Mouse (Mus musculus): Measurements from ENCODE around the gene Smg5.

DNA sequence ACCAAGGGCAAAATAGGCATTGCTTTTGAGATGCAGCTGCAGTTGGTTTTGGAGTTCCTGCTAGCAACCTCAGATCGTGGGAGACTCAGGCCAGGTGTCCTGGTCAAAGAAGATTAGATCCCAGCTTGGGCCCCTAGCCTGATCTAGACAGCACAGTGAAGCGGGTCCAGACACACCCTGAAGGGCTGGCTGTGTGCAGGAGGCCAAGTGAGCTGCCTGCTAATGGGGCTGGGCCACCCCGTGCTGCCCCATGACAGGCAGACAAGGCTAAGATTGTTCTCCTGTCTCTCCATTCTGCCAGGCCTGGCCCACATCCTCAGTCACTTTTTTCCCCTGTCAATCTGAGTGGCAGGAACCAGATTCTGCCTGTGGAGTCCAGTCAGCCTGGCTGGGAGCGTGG is 27.6 kb downstream of the Smg5 start:
- TF ChIP-seq MAX (IDR thresholded peaks at IDR 0.05; ENCODE audit: low read depth): no peak
- no peak for TF ChIP-seq CEBPB (IDR thresholded peaks at IDR 0.05; ENCODE audit: insufficient read depth, poor library complexity, severe bottlenecking)
- TF ChIP-seq MYOD1 (IDR thresholded peaks at IDR 0.05; ENCODE audit: control insufficient read depth in 1 of 3, insufficient read length in 2 of 3, low read depth in 2 of 3): no peak
- no peak for TF ChIP-seq POLR2A (IDR thresholded peaks at IDR 0.05; ENCODE audit: insufficient read length, low read depth)
- no peak for TF ChIP-seq USF1 (IDR thresholded peaks at IDR 0.05; ENCODE audit: low read depth)
- TF ChIP-seq E2F4 (IDR thresholded peaks at IDR 0.05; ENCODE audit: insufficient read depth): no peak
- no peak for TF ChIP-seq MYOG (IDR thresholded peaks at IDR 0.05; ENCODE audit: control insufficient read depth in 1 of 3, insufficient read depth in 1 of 3, insufficient read length in 2 of 3, low read depth in 2 of 3)
- no peak for TF ChIP-seq POLR2AphosphoS2 (IDR thresholded peaks at IDR 0.05; ENCODE audit: insufficient read length, low read depth)

All from myocyte (in vitro differentiated cells).